Mouse (Mus musculus) heart, embryonic 12.5 days (tissue): ENCODE results near the gene Ficd. TPM values are rescaled to one million over a fixed set of nuclear protein-coding genes. Genes with fewer than 3 reads are reported as not detected.
"Not testable (repeated sequence)": the region's sequence is repeated elsewhere in the genome, so short reads cannot be mapped to it uniquely, and the experiment has no call there.

Source experiments
- ATAC-seq: fragments of 200-750 bp; cut with Nextera tagmentation; 2 replicates; pipeline ENCODE4 v1.8.0; 2017; ENCODE audit warnings: moderate TSS enrichment, moderate library complexity; ENCODE audit not compliant: insufficient number of reproducible peaks, low FRiP score
- H3K27ac ChIP-seq: fragments of 300-500 bp; sonication (generic); 2 replicates; pipeline ENCODE4 v1.5.1; 2016; ENCODE audit warnings: mild to moderate bottlenecking, moderate library complexity; ENCODE audit not compliant: poor library complexity, severe bottlenecking
- H3K27me3 ChIP-seq: fragments of 300-500 bp; sonication (generic); replicated peaks from 2 replicates; pipeline ENCODE4 v1.6.1; 2016; ENCODE audit warnings: mild to moderate bottlenecking, moderate library complexity
- H3K36me3 ChIP-seq: fragments of 300-500 bp; sonication (generic); 2 replicates; pipeline ENCODE4 v1.6.1; 2016; ENCODE audit warnings: mild to moderate bottlenecking, moderate library complexity
- H3K4me1 ChIP-seq: fragments of 300-500 bp; sonication (generic); replicated peaks from 2 replicates; pipeline ENCODE4 v1.6.1; 2016; ENCODE audit warnings: mild to moderate bottlenecking
- H3K4me2 ChIP-seq: fragments of 300-500 bp; sonication (generic); 2 replicates; pipeline ENCODE4 v1.6.1; 2016; ENCODE audit warnings: mild to moderate bottlenecking, moderate library complexity
- H3K4me3 ChIP-seq: fragments of 300-500 bp; sonication (generic); 2 replicates; pipeline ENCODE4 v1.5.1; 2016; ENCODE audit warnings: mild to moderate bottlenecking
- H3K9ac ChIP-seq: fragments of 300-500 bp; sonication (generic); 2 replicates; pipeline ENCODE4 v1.6.1; 2016; ENCODE audit warnings: mild to moderate bottlenecking, moderate library complexity
- H3K9me3 ChIP-seq: fragments of 300-500 bp; sonication (generic); replicated peaks from 2 replicates; pipeline ENCODE4 v1.6.1; 2016; ENCODE audit warnings: mild to moderate bottlenecking, moderate library complexity
- WGBS: fragments of 180-500 bp; shearing (Covaris S2); methylation state at CpG from one replicate; pipeline ENCODE4 v1.1.7; 2016; 5-methylcytosine and 5-hydroxymethylcytosine counted together
- polyA plus RNA-seq: library from polyadenylated mRNA; unstranded; fragments of >200 nt; fragmentation: Nextera tagmentation; extraction: Ambion mirVana; gene quantifications from 2 replicates; pipeline ENCODE4 v1.2.1, GENCODE M21; 2016

Gene Ficd
- polyA plus RNA-seq, 1 experiment from 2014 or later: 6.9 TPM

GRCm38 (mm10) chr5:113776128-113776895 lies 40.7 kb downstream of the Ficd start:
- no peak overlapping the region for H3K9ac ChIP-seq
- peaks cover 12% of the 10 kb centered on the region for H3K4me1 ChIP-seq
- H3K9me3 ChIP-seq: no peaks in the 10 kb centered on the region
- 92% methylated on average over 15 of the region's 15 CpGs for WGBS
- H3K4me2 ChIP-seq: no peak overlapping the region
- peaks cover 46% of the 10 kb centered on the region for H3K36me3 ChIP-seq
- H3K27me3 ChIP-seq: no peaks in the 10 kb centered on the region
- no peak for ATAC-seq
- H3K27ac ChIP-seq: no peak overlapping the region
- H3K4me3 ChIP-seq: no peak overlapping the region

- Histone ChIP-seq H3K27me3 (no peaks in the 10 kb centered on the region), H3K36me3 (peaks cover 46% of the 10 kb centered on the region), H3K4me3 (no peak overlapping the region), H3K4me2 (no peak overlapping the region), H3K9ac (no peak overlapping the region), H3K4me1 (peaks cover 12% of the 10 kb centered on the region), H3K9me3 (no peaks in the 10 kb centered on the region), H3K27ac (no peak overlapping the region)
- 88% methylated on average over 8 of the region's 8 CpGs for WGBS
- ATAC-seq: no peak
Measured at GRCm38 (mm10) chr5:113776896-113777226, 41.3 kb downstream of the Ficd start.

GRCm38 (mm10) chr5:113777728-113778127 lies 42.1 kb downstream of the Ficd start:
- not testable (repeated sequence) for H3K4me3 ChIP-seq, H3K27me3 ChIP-seq, H3K27ac ChIP-seq, ATAC-seq, H3K9ac ChIP-seq, H3K9me3 ChIP-seq, H3K4me2 ChIP-seq
- Histone ChIP-seq H3K36me3 (peaks cover 46% of the 10 kb centered on the region), H3K4me1 (peaks cover 16% of the 10 kb centered on the region)
- 89% methylated on average over 8 of the region's 8 CpGs for WGBS

GRCm38 (mm10) chr5:113779569-113779968 lies 44.0 kb downstream of the Ficd start:
- WGBS: 71% methylated on average over 5 of the region's 5 CpGs
- H3K27ac ChIP-seq: no peak overlapping the region
- H3K4me3 ChIP-seq: no peak overlapping the region
- H3K9me3 ChIP-seq: no peaks in the 10 kb centered on the region
- peaks cover 18% of the 10 kb centered on the region for H3K4me1 ChIP-seq
- H3K4me2 ChIP-seq: no peak overlapping the region
- ATAC-seq: no peak
- H3K9ac ChIP-seq: no peak overlapping the region
- H3K36me3 ChIP-seq: peaks cover 41% of the 10 kb centered on the region
- 0 out of 2 replicates have a peak, but pooled peaks cover 3% of the 10 kb centered on the region for H3K27me3 ChIP-seq

- peaks cover 18% of the 10 kb centered on the region for H3K4me1 ChIP-seq
- WGBS: 91% methylated on average over 3 of the region's 3 CpGs
- H3K9me3 ChIP-seq: no peaks in the 10 kb centered on the region
- no peak overlapping the region for H3K9ac ChIP-seq
- no peak for ATAC-seq
- 0 out of 2 replicates have a peak, but pooled peaks cover 3% of the 10 kb centered on the region for H3K27me3 ChIP-seq
- H3K4me2 ChIP-seq: no peak overlapping the region
- no peak overlapping the region for H3K4me3 ChIP-seq
- no peak overlapping the region for H3K27ac ChIP-seq
- H3K36me3 ChIP-seq: peaks cover 35% of the 10 kb centered on the region
Measured at GRCm38 (mm10) chr5:113780082-113780752, 44.6 kb downstream of the Ficd start.

GRCm38 (mm10) chr5:113780763-113781162 lies 45.2 kb downstream of the Ficd start:
- H3K27ac ChIP-seq: no peak overlapping the region
- no peak overlapping the region for H3K4me3 ChIP-seq
- H3K4me1 ChIP-seq: peaks cover 18% of the 10 kb centered on the region
- no peaks in the 10 kb centered on the region for H3K9me3 ChIP-seq
- no peak overlapping the region for H3K9ac ChIP-seq
- WGBS: 83% methylated on average over 5 of the region's 5 CpGs
- peaks cover 29% of the 10 kb centered on the region for H3K36me3 ChIP-seq
- no peak overlapping the region for H3K4me2 ChIP-seq
- 0 out of 2 replicates have a peak, but pooled peaks cover 3% of the 10 kb centered on the region for H3K27me3 ChIP-seq
- no peak for ATAC-seq

- 69% methylated on average over 7 of the region's 7 CpGs for WGBS
- Histone ChIP-seq H3K9ac (no peak overlapping the region), H3K4me1 (peaks cover 18% of the 10 kb centered on the region), H3K27ac (no peak overlapping the region), H3K36me3 (peaks cover 24% of the 10 kb centered on the region), H3K9me3 (no peaks in the 10 kb centered on the region), H3K27me3 (0 out of 2 replicates have a peak, but pooled peaks cover 3% of the 10 kb centered on the region), H3K4me3 (no peak overlapping the region), H3K4me2 (no peak overlapping the region)
- ATAC-seq: no peak
Measured at GRCm38 (mm10) chr5:113781254-113781653, 45.7 kb downstream of the Ficd start.

- ATAC-seq: no peak
- no peak overlapping the region for H3K27ac ChIP-seq
- H3K9me3 ChIP-seq: no peaks in the 10 kb centered on the region
- no peak overlapping the region for H3K4me3 ChIP-seq
- H3K36me3 ChIP-seq: peaks cover 18% of the 10 kb centered on the region
- no peak overlapping the region for H3K9ac ChIP-seq
- H3K4me1 ChIP-seq: peaks cover 18% of the 10 kb centered on the region
- H3K4me2 ChIP-seq: no peak overlapping the region
- H3K27me3 ChIP-seq: 0 out of 2 replicates have a peak, but pooled peaks cover 3% of the 10 kb centered on the region
- WGBS: 74% methylated on average over 7 of the region's 7 CpGs
Measured at GRCm38 (mm10) chr5:113781875-113782274, 46.3 kb downstream of the Ficd start.

- 58% methylated on average over 7 of the region's 7 CpGs for WGBS
- no peak overlapping the region for H3K9ac ChIP-seq
- H3K4me2 ChIP-seq: no peak overlapping the region
- ATAC-seq: no peak
- H3K4me1 ChIP-seq: peaks cover 18% of the 10 kb centered on the region
- H3K4me3 ChIP-seq: no peak overlapping the region
- no peak overlapping the region for H3K27ac ChIP-seq
- no peaks in the 10 kb centered on the region for H3K9me3 ChIP-seq
- peaks cover 11% of the 10 kb centered on the region for H3K36me3 ChIP-seq
- H3K27me3 ChIP-seq: 0 out of 2 replicates have a peak, but pooled peaks cover 3% of the 10 kb centered on the region
Measured at GRCm38 (mm10) chr5:113782624-113783023, 47.0 kb downstream of the Ficd start.

GRCm38 (mm10) chr5:113783581-113784001 lies 48.0 kb downstream of the Ficd start:
- no peaks in the 10 kb centered on the region for H3K9me3 ChIP-seq
- H3K36me3 ChIP-seq: peaks cover 4% of the 10 kb centered on the region
- H3K9ac ChIP-seq: peak overlapping the region; percentile 53; the same call in 1 of the 2 replicates
- H3K27me3 ChIP-seq: 0 out of 2 replicates have a peak, but pooled peaks cover 3% of the 10 kb centered on the region
- WGBS: 6% methylated on average over 12 of the region's 12 CpGs
- ATAC-seq: peak; percentile 34; the same call in 1 of the 2 replicates
- H3K4me2 ChIP-seq: peak overlapping the region; percentile 51
- 0 out of 2 replicates have a peak overlapping the region, but pooled peaks have one; percentile 2 for H3K4me3 ChIP-seq
- H3K4me1 ChIP-seq: peaks cover 20% of the 10 kb centered on the region
- H3K27ac ChIP-seq: peak overlapping the region; percentile 44

- H3K4me3 ChIP-seq, H3K9me3 ChIP-seq, ATAC-seq, H3K9ac ChIP-seq, H3K27me3 ChIP-seq, H3K36me3 ChIP-seq: not testable (repeated sequence)
- 27% methylated on average over 3 of the region's 3 CpGs for WGBS
- Histone ChIP-seq H3K4me1 (peaks cover 25% of the 10 kb centered on the region), H3K4me2 (peak overlapping the region; percentile 51), H3K27ac (peak overlapping the region; percentile 44)
Measured at GRCm38 (mm10) chr5:113784104-113784503, 48.5 kb downstream of the Ficd start.
